Mouse (Mus musculus) urinary bladder, postnatal 25 days (tissue): ENCODE measurements around the gene Zfp36.

Source experiments
- DNase-seq: peaks from one replicate; pipeline ENCODE4 v3.0.0; 2022; ENCODE audit warnings: low spot score

Zfp36 gene

GRCm38 (mm10) chr7:28384162-28384561 is 4.1 kb upstream of the Zfp36 start:
- DNase-seq = no peak

GRCm38 (mm10) chr7:28383606-28384005 is 3.6 kb upstream of the Zfp36 start:
- no peak for DNase-seq

DNA sequence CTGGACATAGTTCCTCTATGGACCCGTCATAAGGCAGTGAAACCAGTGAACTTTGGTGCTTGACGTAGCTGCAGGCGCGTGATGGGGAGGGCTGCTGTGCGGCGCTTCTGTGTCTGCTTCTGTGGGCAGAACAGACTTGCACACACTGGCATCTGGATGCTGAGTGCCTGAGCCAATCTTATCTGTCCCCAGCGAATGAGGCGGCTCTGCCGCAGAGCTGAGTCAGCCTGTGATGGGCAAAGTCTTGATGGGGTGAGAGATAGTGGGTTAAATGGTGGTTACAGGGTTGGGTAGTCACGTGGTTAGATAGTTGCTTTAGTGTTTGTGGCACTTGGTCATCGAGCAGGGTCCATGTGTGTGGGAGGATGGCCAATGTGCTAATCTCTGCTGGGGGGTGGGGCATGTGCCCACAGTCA is 2.9 kb upstream of the Zfp36 start:
- no peak for DNase-seq

DNA sequence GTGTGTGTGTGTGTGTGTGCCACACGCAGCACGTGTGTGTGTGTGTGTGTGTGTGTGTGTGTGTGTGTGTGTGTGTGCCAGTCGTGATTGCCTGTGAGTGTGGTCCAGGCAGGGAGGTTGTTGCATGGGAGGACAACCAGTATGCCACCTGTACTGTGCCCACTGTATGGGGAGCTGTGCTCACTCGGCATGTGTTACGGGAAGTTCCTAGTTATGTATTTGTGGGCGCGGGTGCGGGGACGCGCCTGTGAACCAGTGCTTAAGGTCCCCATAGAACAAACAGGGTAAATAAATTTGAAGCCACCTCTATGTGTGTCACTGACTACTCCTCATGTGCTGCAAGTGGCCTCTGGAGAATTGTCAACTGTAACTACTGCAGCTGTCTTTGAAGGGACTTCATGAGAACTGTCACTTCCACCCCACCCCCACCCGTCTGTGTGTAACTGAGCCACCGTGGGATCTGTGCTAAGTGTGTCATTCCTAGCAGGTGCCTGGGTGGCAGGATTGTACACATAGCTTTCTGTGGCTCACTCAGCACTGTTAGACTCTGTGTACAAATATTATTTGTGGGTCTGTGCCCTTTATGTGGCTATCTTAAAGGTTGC is 2.4 kb upstream of the Zfp36 start:
- no peak for DNase-seq

- peak; percentile 74 for DNase-seq
These were observed 1.9 kb upstream of the Zfp36 start for GRCm38 (mm10) chr7:28381938-28382337.

GRCm38 (mm10) chr7:28381017-28381790 is 1.2 kb upstream of the Zfp36 start:
- peak; percentile 71 for DNase-seq

DNA sequence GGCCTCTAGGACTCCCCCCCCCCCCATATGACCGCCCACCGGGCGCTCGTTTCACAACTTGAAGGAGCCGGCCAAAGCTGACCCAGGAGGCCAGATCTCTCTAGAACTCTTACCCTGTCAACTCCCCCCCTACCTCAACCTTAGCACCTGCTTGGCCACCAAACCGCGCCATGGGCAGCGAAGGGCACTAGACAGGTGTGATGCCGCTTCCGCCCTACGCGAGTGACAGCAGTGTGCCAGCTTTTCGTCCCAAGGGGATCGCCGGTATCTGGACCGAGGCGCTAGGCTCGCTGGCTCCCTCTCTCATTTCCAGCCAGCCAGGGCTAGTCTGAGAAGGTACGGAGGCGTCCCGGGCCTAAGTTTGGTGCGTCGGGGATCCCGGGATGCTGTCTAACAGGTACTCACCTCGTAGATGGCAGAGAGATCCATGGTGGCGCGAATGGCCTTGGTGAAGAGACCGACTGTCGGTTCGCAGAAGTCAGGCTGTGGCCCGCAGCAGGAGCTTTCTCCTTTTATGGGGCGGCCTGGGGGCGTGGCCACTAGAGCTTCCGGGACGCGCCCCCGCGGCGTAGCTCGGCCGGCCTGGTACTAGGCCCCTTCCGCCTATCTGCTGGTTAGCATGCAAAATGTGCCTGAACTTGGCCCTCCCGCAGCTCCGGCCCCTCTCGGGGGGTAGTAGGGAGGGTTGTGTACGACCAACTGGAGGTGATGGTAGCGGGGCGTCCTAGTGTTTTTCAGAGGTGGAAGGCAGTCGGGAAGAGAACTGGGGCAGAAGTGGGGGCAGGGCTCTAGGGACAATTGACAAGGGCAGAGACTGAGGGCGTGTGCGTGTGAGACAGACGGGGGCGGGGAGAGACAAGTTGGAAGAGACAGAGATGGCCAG is 1.0 kb downstream of the Zfp36 start:
- peak; percentile 99 for DNase-seq

- peak; percentile 73 for DNase-seq
These were observed 1.9 kb downstream of the Zfp36 start for GRCm38 (mm10) chr7:28378066-28378690.

- no peak for DNase-seq
These were observed 2.6 kb downstream of the Zfp36 start for GRCm38 (mm10) chr7:28377190-28378065.

DNA sequence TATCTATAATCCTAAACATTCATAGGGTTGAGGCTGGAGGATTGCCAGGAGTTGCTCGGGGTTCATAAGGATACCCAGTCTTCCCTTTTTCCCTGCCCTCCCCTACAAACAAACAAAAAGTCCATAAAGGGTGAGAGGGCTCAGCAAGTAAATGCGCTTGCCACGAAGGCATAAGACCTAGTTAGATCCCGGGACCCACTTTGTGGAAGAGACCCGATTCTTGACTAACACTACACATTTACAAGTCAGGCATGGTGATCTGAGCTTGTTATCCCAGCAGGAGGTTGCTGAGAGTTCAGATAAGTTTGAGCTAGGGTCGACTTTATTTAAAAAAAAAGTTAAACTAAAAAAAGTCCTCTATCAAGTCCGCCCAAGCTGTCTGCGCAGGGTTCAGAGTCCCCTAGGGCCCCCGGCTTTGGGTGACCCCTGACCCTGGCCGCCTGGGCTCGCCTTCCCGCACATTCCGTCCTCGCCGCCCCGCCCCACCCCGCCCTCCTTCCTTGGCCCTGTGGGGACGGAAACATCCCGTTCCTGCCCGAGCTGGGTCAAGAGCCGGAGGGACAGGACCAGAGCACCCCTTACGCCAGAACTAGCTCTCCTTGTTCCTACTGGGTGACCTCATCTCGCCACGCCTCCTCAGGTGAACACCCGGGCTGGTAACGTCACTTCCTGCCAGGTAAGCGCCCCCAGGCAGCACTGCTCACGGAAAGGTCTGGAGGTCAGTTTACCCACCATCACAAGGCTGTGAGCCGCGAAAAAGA is 3.9 kb downstream of the Zfp36 start:
- DNase-seq = peak; percentile 81

DNA sequence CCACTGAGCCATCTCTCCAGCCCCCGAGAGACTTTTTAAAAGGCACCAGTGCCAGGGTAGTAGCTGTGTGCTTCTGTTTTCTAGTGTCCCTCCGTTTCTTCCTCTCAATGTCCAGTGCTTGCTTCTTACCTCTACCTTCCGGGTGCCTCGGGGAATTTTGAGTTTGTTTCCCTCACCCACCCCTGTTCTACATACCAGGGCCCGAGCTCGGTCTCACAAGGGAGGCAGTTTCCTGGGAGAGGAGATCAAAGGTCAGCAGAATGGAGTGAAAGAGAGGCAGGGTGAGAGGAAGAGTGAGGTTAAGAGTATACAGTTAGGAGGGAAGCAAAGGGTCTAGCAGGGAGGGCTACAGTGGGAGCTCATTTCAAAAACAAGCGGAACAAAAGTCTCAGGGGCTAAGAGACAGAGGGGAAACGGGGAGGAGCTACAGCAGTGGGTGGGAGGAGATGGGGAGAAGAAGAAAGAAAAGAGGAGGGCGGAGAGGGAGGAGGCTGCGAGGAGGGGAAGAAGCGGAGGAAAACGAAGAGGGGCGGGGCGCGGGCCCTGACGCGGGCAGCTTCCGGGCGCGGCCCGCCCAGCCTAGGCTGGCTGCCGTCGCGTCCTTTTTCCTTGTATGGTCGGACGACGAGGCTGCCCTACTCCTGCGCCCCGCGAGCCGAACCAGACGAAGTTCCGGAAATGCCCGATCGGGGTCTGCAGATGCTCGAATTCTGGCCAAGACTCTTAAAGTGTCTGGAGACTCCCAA is 4.7 kb downstream of the Zfp36 start:
- peak; percentile 87 for DNase-seq

DNA sequence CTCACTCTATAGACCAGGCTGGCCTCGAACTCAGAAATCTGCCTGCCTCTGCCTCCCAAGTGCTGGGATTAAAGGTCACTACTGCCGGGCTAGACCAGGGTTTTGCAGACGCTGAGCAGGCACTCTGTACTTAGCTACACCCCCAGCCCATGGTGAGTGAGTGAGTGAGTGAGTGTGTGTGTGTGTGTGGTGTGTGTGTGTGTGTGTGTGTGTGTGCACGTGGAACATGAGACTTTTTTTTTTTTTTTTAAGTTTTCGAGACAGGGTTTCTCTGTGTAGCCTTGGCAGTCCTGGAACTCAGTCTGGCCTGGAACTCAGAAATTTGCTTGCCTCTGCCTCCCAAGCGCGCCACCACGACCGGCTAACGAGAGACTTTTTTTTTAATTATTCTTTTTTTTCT is 5.4 kb downstream of the Zfp36 start:
- no peak for DNase-seq

DNA sequence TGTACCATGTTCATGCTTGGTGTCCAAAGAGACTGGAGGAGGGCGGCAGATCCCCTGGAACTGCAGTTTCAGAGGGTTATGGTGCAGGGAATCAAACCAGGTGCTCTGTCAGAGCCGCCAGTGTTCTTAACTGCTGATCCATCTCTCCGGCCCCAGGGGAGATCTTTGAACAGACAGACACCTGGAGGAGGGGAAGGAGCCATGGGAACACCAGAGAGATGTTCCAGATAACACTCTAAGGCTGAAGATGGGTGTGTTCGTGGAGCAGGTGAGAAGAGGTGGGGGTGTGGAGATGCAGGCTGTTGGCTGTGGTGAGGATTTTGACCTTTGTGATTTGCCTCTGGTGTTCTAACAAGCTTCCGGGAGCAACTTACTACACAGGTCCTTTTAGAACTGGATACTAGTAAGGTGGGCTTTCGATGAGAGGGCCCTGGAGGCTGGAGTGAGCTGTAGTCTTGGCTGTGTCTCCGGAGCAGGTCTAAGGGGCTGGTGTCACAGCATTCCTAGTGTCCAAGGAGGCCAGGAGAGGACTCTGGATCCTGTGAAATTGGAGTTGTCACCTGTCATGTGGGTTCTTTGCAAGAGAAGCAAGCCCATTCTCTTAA is 6.1 kb downstream of the Zfp36 start:
- no peak for DNase-seq

- DNase-seq = peak; percentile 67
These were observed 6.9 kb downstream of the Zfp36 start for GRCm38 (mm10) chr7:28373131-28373581.

GRCm38 (mm10) chr7:28372251-28373108 is 7.6 kb downstream of the Zfp36 start, which contains the start of gene Plekhg2:
Gene Plekhg2 (minus strand): TSS chr7:28372599.
- DNase-seq = peak; percentile 99

DNA sequence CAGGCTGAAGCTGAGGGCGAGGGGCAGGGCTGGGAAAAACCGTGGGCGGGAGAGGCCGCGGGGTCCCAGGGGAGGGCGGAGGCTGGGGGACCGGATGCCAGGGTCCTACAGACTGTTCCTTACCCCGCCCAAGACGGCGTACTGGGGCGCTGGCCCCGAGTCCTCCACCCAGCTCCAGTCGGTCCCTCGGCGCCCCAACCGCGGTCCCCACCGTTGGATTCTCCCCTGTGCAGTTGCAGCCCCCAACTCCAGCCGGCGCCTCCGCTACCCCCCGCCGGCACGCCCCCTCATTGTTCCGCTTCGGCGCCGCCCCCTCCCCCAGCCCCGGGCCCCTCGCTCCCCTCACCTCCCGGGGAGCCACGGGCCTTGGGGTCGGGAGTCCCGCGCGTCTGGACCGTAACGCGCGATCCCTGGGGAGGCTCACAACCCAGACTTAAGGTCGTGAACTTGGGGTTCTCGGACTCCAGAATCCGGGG is 8.5 kb downstream of the Zfp36 start:
- peak; percentile 47 for DNase-seq

- DNase-seq = peak; percentile 50
These were observed 9.0 kb downstream of the Zfp36 start for GRCm38 (mm10) chr7:28370977-28371513.

DNA sequence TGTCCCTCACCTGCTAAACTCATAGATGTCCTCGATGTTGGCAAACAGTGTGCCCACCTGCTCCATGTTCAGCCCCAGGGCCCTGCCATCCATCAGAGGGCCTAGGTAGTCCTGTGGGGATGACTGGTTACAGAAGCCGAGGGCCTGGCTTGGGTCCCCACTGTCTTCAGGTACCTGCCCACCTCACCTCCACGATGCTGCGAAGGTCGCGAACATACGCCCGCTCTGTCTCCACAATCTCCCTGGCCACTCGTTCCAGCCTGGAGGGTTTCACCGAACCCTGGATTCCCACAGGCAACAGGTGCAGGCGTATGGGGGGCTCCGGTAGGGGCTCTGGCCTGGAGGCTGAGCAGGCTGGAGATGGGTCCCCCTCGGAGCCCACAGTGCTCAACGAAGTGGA is 10.0 kb downstream of the Zfp36 start:
- no peak for DNase-seq
